Mouse (Mus musculus) gastrocnemius, adult 8-10 months (tissue): Measurements from ENCODE around the gene Zmat5. TPM values are rescaled to one million over a fixed set of nuclear protein-coding genes. Genes with fewer than 3 reads are reported as not detected.

Experiments
- DNase-seq, 2 experiments: peaks; one replicate each; pipeline ENCODE4 v3.0.0; 2022; ENCODE audit warnings: low spot score in 2 of 2
- total RNA-seq, 4 experiments: library from RNA; stranded (reverse); gene quantifications; 2 replicates each; pipeline ENCODE4 v1.2.4; 2022

Zmat5 gene
- total RNA-seq, 4 experiments from 2014 or later: 19.6 to 26.9 (median 24.7) TPM

- no peak for DNase-seq
Measured at GRCm38 (mm10) chr11:4731781-4732180, 27.3 kb downstream of the Zmat5 start.

GRCm38 (mm10) chr11:4734179-4734578, 29.7 kb downstream of the Zmat5 start:
- no peak for DNase-seq

GRCm38 (mm10) chr11:4736355-4736754, 31.9 kb downstream of the Zmat5 start:
- no peak for DNase-seq

DNA sequence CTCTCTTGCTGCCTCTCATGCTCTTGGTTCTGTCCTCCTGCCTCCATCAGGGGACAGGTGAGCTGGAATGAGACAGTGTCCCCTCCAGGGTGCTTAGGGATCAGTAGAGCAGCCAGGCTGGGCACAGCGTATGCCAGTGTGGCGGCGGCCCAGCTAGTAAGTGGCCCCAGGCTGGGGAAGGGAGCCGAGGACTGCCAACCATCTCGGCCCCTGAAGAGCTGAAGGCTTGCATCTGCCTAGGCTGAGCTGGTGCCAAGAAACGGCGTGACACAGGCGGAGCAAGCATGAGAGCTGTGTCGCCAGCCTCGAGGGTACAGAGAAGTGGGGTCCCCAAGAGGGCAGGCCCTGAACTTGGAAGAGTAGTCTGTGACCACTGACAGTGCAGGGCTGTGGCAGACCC, 33.2 kb downstream of the Zmat5 start:
- no peak for DNase-seq

DNA sequence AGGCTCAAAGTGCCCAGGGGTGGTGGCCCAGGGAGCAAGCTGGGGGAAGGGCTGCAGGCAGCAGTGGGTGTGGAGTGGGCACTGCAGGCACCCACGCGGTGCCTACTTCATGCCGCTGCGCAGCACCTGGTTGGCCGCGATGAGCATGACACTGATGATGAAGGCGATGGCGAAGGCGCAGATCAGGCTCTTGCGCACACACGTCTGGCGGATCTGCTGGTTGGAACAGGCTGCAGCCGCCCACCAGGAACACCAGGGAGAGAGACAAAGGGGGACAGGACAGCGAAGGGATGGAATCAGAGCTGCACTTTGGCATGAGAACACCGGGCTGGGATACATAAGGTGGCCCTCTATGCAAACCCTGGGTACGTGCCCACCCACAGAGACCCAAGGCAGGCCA, 34.2 kb downstream of the Zmat5 start:
- DNase-seq: no peak

DNA sequence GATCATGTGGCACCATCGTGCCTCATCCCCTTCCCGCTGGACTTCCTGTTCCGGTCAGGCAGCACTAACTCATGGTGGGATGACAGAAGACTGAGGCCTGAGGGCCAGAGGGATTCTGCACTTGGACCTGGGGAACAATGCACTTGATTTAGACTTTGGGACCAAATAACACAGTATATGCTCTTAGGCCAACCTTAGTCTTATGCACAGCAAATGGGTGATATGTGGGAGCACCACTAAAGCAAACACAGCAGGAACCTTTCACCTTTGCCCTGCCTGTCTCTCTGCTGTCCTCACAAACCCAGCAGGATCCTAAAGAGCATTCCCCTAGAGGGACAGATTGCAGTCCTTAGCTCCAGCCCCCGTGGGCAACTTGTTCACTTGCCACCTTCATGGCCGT, 36.3 kb downstream of the Zmat5 start:
- no peak for DNase-seq

DNA sequence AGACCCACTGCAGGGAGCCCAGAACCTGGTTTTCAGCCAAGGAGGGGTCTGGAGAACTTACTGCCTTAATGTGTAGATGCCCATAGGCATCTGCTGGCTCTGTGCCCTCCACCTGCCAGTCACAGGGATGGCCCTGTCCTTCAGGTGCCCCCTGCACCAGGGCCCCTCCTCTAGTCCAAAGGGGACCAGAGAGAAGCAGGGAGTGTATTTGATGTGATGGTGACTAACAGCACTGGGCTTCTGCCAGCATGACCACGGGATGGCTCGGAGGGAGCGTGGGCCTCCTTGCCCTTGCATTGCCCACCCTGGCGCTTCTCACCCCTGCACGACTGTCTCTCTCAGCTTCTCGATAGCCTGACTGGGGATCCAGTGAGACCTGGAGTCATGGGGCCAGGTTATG, 40.2 kb downstream of the Zmat5 start:
- no peak for DNase-seq

GRCm38 (mm10) chr11:4745969-4746368, 41.5 kb downstream of the Zmat5 start:
- no peak for DNase-seq

DNA sequence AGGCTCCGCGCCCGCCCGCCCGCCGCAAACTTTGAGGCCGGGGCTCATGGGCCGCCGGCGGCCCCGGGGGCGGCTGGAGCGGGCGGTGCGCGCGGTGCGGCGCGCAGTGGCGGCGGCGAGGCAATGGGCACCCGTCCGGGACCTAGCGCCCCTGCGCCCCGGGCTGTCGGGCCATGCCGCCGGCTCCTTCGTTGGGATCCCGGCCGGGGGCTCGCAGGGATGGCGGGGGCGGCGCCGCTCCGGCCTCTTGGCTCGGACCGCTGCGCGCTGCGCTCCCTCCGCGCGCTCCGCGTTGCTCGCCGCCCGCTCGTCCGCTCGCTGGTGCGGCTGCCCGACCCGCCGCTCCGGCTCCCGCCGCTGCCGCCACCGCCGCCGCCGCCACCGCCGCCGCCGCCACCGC, 42.3 kb downstream of the Zmat5 start, which contains the start of gene Cabp7:
Gene Cabp7, minus strand, starts transcription at position 46 of the 400 bp plus-strand sequence.
- DNase-seq: no peak

DNA sequence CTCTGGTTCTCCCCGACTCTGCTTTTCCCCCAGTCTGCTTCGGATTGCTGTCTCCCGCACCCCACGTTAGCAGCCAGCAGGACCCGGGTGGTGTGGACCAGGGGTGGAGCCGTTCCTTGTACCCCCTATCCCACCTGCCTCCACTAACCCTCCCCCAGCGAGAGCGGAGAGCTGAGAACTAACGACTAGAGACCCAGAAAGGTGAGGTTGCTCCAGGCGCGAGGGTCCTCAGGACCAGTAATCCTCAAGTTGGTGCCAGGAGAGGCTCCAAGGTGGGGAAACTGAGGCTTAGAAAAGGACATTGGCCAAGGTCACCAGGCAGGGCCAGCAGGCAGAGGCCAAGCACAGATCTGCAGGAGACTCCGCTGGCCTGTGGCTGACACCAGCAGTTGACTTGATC, 42.8 kb downstream of the Zmat5 start:
- no peak for DNase-seq

DNA sequence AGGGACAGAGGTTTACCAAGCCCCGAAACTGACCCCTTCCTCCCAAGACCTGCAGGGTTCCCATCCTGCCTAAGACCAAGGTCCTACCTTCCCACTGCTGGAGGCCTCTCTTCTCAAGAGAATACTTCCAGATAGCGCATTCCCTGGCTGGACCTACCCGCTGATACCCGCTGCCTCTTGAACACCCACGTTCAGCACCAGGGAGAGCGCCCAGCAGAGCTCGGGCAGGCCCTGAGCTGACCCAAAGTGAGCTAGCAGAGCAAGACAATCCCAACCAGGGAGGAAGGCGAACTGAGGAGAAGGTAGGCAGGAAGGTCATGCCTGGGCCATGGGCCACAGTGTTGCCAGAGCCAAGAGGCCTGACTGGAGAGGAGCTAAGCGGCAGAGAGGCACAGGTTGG, 45.8 kb downstream of the Zmat5 start:
- peak in 1 of 2 experiments; percentile 19 for DNase-seq

- DNase-seq: no peak
Measured at GRCm38 (mm10) chr11:4752836-4753235, 48.4 kb downstream of the Zmat5 start.

GRCm38 (mm10) chr11:4754036-4754435, 49.6 kb downstream of the Zmat5 start:
- no peak for DNase-seq

DNA sequence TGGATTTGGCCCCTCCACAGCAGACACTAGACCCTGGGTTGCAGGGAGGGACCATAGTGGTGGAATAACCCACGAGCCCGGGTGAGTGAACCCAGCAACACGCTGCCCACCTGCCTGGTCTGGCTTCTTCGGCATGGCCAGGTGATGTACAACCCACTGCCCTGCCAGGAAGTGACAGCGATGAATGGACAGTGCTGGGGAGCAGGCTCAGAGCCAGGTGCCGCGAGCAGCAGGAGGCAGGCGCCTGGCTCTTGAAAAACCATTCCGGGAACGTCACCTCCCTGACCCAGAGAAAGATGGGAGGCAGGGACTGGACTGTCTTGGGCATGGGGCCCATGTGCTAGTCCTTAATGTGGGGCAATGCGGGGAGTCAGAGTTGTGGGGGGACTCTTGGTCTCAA, 50.4 kb downstream of the Zmat5 start:
- DNase-seq: no peak

GRCm38 (mm10) chr11:4756460-4756859, 52.0 kb downstream of the Zmat5 start:
- DNase-seq: no peak

DNA sequence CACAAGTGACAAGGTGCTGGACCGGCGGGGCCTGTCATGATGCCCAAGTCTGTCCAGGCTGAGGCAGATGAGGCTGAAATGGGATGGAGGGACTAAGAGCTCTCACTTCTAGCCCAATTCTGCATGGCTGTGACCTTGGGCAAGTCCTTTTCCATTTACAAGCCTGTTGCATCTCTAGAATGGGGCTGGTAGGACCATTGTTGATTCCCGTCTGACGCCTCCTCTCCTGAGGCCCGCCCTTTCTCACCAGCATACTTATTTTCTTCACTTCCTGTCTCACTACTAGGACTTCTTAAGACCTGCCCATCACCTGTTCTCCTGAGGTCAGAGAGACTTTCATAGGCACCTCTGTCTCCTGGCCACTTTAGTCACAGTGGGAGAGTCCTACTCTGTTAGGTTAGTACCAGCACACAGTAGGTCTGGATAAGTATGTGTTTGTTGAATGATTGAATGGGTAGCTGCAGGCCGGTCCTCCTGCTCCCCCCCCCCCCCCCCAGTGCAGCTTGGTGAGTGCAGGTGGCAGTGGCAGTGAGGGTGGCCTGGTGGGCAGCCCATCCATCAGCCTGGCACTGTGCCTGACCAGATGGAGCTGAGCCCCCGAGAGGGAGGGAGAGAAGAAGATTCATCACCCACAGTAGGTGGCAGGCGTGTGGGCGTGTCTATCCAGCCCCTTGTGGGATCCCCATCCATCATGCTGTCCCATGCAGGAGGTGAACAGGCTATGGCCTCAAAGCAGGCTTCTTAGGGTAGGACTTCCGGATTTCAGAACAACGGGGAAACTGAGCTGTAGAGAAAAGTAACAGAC, 52.7 kb downstream of the Zmat5 start:
- DNase-seq: no peak

GRCm38 (mm10) chr11:4757789-4758158, 53.3 kb downstream of the Zmat5 start:
- DNase-seq: no peak

GRCm38 (mm10) chr11:4760438-4760837, 56.0 kb downstream of the Zmat5 start:
- DNase-seq: no peak

DNA sequence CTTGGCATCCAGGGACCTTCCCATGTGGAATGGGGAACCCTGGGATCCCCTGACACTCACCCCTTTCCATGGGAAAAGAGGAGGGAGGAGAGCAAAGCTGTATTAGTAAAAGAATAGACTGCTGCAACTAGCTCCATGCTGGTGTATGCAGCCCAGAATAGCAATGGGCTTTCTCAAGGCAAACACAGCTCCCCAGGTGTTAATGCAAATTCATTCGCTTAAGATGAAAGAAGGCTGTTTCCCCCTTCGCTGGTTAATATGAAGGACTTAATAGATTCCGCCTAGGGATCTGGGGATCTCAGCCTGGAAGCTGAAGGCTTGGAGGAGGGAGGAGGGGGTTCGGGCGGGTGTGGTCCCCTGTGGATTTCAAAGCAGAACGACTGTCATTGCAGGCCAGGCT, 57.5 kb downstream of the Zmat5 start:
- DNase-seq: no peak

DNA sequence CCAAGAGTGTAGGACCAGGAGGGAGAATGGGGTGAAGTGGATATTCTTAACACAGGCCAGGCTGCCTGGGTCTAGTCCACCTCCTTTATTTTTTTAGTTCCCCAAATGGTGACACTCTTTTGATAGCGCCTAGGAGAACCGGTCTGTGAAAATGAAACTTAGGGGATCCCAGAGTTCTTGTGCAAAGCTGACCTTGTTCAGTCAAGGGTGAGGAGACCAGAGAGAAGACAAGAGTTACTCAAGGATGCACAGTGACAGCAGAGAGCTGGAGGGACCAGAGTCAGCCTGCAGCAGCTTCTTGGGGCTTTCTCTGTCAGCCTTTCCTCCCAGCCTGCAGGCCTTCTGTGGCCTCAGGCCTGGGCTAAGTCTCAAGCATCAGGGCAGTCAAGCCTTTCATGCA, 58.0 kb downstream of the Zmat5 start:
- DNase-seq: no peak

GRCm38 (mm10) chr11:4763631-4764030, 59.2 kb downstream of the Zmat5 start:
- DNase-seq: no peak

- no peak for DNase-seq
Measured at GRCm38 (mm10) chr11:4764476-4764875, 60.0 kb downstream of the Zmat5 start.

DNA sequence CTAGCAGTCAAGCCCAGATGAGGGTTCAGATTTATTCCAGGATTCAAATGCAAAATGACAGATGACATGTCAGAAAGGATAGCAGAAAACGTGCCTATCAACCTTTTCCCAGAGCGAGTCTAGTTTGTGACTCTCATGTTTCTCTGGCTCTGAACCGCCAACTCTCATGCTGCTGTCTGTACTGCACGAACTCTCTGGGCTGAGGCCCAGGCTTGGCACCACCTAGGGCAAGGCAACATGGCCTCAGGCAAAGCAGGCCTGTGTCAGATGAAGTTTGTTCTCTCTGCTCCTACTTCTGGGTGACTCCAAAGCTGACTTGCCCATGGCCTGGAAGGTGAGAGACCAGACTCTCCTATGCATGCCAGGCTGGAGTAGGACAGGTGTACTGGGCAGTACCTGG, 63.9 kb downstream of the Zmat5 start:
- DNase-seq: peak in 1 of 2 experiments; percentile 25

DNA sequence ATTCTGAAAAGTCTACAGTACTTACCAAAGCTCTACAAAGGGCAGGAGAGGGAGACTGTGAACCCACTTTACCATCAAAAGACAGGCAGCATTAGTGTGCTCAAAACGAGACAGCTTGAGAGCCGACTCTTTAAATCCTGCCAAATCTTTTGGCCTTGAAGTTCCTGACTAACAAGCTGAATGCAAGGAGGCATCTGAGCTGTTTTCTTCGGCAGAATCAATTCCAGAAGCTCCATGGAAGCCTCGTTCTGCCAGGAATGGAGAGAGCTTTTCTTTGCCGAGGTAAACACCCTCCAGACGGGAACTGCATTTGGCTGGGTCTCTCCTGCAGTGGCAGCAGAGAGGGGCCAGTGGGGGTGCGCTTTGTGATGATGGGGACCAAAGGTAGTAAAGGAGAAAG, 64.8 kb downstream of the Zmat5 start:
- DNase-seq: no peak
